Mouse (Mus musculus) brown adipose tissue, adult 24 weeks (tissue): Measurements from ENCODE around the gene Tm7sf2. TPM values are rescaled to one million over a fixed set of nuclear protein-coding genes. Genes with fewer than 3 reads are reported as not detected.
A peak's percentile ranks its signal among the peaks of the same experiment; 100 is the strongest.

Experiments
- H3K27ac ChIP-seq: fragments of 200-500 bp; replicated peaks from 2 replicates; pipeline ENCODE4 v1.5.1; 2012; ENCODE audit warnings: low read depth, mild to moderate bottlenecking, low read length
- H3K4me1 ChIP-seq: fragments of 200-500 bp; 2 replicates; pipeline ENCODE4 v1.6.1; 2012; ENCODE audit warnings: low read length, mixed read lengths; ENCODE audit not compliant: control insufficient read depth, insufficient read depth, insufficient read length
- H3K4me3 ChIP-seq: fragments of 200-500 bp; 2 replicates; pipeline ENCODE4 v1.5.1; 2012; ENCODE audit warnings: low read depth, mild to moderate bottlenecking, low read length, moderate library complexity; ENCODE audit not compliant: insufficient read depth
- polyA plus RNA-seq: library from polyadenylated mRNA; stranded (reverse); fragments of >200 nt; gene quantifications from 2 replicates; pipeline ENCODE4 v1.2.4, GENCODE M21; 2012; ENCODE audit not compliant: missing spikeins, insufficient read depth, insufficient read length

Tm7sf2 gene
- polyA plus RNA-seq, 1 experiment, result 15.5 TPM

GRCm38 (mm10) chr19:6038326-6038725, 29.8 kb downstream of the Tm7sf2 start:
- Histone ChIP-seq H3K4me1 (no peaks in the 10 kb centered on the region), H3K4me3 (no peak overlapping the region), H3K27ac (no peak overlapping the region)

DNA sequence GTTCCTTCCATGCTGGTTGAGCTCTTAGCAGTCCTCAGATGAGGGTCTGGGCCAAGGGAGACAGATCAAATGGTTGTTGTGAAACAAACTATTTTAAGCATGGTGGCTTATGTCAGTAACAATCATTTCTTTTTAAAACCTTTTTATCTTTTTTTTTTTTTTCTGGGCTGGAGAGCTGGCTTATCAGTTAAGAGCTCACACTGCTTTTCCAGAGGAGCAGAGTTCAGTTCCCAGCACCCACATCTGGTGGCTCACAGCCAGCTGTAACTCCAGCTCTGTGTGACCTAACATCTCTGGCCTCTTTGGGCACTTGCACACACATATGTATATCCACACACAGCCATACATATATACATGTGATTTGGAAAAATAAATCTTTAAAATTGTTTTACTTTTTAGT, 30.5 kb downstream of the Tm7sf2 start:
- Histone ChIP-seq H3K4me3 (no peak overlapping the region), H3K4me1 (no peaks in the 10 kb centered on the region), H3K27ac (no peak overlapping the region)

DNA sequence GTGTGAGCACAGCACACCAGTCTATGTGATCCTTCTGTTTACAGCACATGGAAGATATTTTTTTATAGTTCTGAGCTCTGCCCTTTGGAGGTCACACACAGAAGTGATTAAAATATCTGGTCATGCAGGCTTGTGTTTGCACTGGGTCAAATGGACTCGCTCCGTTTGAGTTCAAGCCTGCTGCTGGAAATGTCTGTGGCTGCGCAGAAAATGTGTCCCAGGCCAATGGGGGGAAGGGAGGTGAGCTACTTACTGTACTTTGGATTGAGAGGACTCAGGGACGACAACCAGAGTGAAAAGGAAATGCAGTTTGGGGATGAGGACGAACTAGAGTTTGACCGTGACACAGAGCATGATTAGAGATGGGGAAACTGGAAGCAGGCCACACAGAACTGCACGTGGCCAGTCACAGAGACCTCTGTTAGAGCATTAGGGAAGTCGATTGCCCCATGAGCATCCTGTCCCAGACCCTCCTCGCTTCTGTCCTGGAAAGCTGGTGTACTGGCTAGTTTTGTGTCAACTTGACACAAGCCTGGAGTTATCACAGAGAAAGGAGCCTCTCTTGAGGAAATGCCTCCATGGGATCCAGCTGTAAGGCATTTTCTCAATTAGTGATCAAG, 32.1 kb downstream of the Tm7sf2 start:
- Histone ChIP-seq H3K27ac (no peak overlapping the region), H3K4me3 (no peak overlapping the region), H3K4me1 (no peaks in the 10 kb centered on the region)

GRCm38 (mm10) chr19:6030520-6031280, 37.5 kb downstream of the Tm7sf2 start:
- no peak overlapping the region for H3K27ac ChIP-seq
- no peak overlapping the region for H3K4me3 ChIP-seq
- H3K4me1 ChIP-seq, result no peaks in the 10 kb centered on the region

DNA sequence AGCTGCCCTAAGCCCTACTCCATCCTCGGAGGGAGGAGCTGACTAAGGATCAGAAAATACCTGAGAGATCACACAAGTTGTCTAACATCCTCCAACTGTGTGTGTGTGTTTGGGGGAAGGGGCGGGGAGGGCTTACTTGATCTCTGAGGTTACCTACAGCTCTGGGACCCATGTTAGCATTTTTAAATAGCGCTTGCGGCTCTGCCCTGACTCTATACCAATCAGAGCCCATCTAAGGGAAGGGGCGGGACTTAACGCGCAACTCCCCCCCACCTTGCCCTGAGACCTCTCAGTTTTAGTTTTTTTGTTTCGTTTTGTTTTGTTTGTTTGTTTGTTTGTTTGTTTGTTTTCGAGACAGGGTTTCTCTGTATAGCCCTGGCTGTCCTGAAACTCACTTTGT, 38.7 kb downstream of the Tm7sf2 start:
- H3K4me1 ChIP-seq, result no peaks in the 10 kb centered on the region

GRCm38 (mm10) chr19:6028991-6029390, 39.2 kb downstream of the Tm7sf2 start:
- Histone ChIP-seq H3K27ac (no peak overlapping the region), H3K4me3 (no peak overlapping the region), H3K4me1 (no peaks in the 10 kb centered on the region)

More for the DNA sequence above, 38.7 kb downstream of the Tm7sf2 start:
- Histone ChIP-seq H3K27ac (no peak overlapping the region), H3K4me3 (no peak overlapping the region)

DNA sequence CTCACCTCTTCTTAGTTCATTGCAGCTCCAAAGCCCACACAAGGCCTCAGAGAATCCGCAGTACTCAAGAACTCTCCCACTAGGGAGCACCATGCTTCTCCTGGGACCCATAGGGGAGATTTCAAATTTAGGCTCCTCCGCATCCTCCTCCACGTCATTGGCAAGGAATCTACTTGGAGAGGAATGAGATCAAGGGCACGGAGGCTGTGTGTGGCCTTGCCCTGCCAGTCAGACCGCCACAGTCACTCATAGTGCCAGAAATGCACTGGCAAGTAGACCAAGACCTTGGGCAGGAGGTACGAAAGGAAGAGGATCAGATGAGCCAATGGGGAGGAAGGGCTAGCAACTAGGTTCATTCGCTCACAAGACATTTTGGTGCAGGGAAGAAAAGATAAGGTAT, 44.2 kb downstream of the Tm7sf2 start:
- no peak overlapping the region for H3K27ac ChIP-seq
- no peaks in the 10 kb centered on the region for H3K4me1 ChIP-seq
- H3K4me3 ChIP-seq, result no peak overlapping the region

DNA sequence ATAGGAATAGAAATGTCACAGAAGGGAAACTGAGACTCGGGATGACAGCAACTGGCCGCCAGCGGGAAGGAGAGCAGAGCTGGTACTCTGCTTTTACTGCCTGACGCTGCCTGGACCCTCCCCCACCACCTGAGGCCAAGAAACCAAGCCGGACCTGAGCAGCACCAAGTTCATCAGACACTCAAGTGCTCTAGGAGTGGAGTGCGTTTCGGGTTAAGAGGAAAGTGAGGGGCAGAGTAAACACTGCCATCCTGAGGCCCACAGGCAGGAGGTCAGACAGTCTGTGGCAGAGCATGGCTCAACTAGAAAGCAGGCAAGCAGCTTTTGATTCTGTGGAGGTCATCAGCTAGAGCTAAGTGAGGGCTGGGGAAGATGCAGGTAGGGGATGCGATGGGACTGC, 45.1 kb downstream of the Tm7sf2 start:
- no peak overlapping the region for H3K27ac ChIP-seq
- H3K4me3 ChIP-seq, result no peak overlapping the region

DNA sequence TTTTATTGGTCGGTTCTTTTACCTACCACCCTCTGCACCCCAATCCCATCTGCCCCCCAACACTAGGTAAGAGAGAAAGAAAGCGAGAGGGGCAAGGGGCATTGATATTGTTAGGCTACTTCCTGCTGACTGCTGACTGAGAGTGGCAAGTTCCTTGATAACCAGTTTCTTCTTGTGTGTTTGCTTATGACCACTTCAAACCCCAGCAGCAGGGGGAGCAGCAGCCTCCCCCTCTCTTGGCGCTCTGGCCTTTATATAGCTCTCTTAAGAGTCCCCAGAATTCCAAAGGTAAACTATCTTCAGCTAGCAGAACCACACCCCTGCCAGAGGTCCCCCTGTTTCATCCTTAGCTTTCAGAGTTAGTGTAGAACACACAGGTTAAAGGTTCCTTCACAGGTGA, 47.9 kb downstream of the Tm7sf2 start:
- no peak overlapping the region for H3K27ac ChIP-seq
- H3K4me3 ChIP-seq, result no peak overlapping the region
- H3K4me1 ChIP-seq, result no peaks in the 10 kb centered on the region

More for the DNA sequence above, 45.1 kb downstream of the Tm7sf2 start:
- H3K4me1 ChIP-seq, result no peaks in the 10 kb centered on the region

- H3K27ac ChIP-seq, result no peak overlapping the region
- H3K4me1 ChIP-seq, result 0 out of 2 replicates have a peak, but pooled peaks cover 6% of the 10 kb centered on the region
- no peak overlapping the region for H3K4me3 ChIP-seq
These were observed 49.8 kb downstream of the Tm7sf2 start for GRCm38 (mm10) chr19:6018142-6019089.

DNA sequence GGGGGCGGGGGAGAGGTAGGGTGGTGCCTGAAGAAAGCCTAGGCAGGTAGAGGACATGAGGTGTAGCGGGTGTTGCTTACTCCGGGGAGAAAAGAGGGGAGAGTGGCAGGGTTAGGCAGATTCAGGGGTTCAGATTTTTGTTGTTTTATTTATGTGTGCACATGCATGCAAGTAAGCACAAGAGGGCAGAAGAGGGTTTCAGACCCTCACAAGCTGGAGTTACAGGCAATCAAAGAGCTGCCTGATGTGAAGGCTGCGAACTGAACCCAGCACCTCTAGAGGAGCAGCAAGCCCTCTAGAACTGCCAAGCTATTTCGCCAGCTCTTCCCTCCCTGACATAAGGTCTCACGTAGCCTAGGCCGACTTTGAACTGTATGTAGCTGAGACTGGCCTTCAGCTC, 51.6 kb downstream of the Tm7sf2 start:
- H3K4me1 ChIP-seq, result 0 out of 2 replicates have a peak, but pooled peaks cover 6% of the 10 kb centered on the region
- H3K4me3 ChIP-seq, result no peak overlapping the region
- no peak overlapping the region for H3K27ac ChIP-seq

DNA sequence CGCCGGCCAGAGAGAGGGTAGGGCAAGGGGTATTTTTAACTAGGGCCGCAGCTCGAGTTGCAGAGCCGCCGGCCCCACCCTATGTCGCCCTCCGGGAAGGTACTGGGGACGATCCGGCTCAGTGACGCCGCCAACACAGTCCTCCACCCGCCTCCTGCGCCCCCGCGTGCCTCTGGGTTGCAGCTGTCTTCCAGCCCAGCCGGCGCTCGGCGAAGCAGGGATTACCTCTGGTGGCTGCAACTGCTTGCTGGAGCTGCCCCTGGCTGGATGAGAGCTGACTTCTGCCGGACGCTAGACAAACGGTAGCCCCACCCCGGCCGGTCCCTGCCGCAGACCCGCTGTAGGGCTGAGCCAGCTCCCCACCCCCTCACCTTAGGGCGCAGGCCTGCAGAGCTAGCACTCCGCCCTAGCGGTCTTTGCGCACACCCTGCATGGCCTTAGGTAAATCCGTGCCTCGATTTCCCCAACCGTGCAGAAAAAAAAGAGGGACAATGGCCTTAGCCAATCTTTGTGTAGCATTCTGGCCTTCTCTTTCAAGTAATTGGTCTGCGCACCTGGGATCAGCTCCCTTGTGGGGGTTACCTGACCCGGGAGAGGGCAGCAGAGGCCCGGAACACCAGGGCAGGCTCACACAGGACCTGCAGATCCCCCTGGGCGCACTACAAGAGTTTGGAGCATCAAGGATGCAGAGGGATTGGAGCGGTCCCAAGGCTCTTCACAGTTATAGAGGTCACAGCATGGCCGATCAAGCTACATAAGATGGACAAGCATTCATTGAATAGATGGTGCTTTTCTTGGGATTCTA, 52.5 kb downstream of the Tm7sf2 start, which contains the start of gene Capn1:
Gene Capn1, minus strand, starts transcription at position 387 of the 805 bp plus-strand sequence.
- Histone ChIP-seq H3K4me1 (0 out of 2 replicates have a peak, but pooled peaks cover 6% of the 10 kb centered on the region), H3K27ac (peak within 1 kb of the TSS; percentile 30), H3K4me3 (peak within 1 kb of the TSS; percentile 84)

DNA sequence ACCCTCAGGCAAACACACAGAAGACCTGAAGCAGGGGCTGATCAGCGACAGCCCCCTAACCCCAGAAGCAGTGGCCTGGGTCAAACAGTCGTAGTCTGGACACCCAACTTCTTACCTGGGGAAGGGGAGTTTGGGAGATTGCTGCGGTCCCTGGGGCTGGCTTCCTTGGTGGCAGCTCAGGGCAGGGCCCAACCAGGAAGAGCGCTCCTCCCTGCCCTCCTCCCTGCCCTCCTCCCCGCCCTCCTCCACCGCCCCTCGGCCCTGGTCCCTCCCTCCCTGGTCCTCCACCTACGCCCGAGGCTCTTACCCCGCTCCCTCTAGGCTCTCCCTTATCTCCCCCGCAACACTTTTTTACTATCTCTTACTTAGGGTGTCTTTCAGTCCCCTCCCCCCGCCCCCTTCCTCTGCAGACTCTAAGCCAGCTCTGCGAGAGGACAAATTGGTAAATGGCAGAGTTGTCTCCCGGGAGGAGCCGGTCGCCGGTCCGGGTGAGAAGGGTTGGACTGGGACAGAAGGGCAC, 53.1 kb downstream of the Tm7sf2 start:
- peak overlapping the region; percentile 30 for H3K27ac ChIP-seq
- H3K4me3 ChIP-seq, result peak overlapping the region; percentile 84
- H3K4me1 ChIP-seq, result 0 out of 2 replicates have a peak, but pooled peaks cover 6% of the 10 kb centered on the region

GRCm38 (mm10) chr19:6013691-6014090, 54.5 kb downstream of the Tm7sf2 start:
- H3K27ac ChIP-seq, result no peak overlapping the region
- H3K4me1 ChIP-seq, result 0 out of 2 replicates have a peak, but pooled peaks cover 6% of the 10 kb centered on the region
- H3K4me3 ChIP-seq, result 0 out of 2 replicates have a peak overlapping the region, but pooled peaks have one; percentile 84
